Mouse (Mus musculus) skeletal muscle tissue, adult 2 months (tissue): Measurements from ENCODE around the gene Zfp64.

Experiments
- DNase-seq: peaks from one replicate; pipeline ENCODE4 v3.0.0-alpha.2; 2012; ENCODE audit warnings: low read depth, low spot score

The Zfp64 gene

DNA sequence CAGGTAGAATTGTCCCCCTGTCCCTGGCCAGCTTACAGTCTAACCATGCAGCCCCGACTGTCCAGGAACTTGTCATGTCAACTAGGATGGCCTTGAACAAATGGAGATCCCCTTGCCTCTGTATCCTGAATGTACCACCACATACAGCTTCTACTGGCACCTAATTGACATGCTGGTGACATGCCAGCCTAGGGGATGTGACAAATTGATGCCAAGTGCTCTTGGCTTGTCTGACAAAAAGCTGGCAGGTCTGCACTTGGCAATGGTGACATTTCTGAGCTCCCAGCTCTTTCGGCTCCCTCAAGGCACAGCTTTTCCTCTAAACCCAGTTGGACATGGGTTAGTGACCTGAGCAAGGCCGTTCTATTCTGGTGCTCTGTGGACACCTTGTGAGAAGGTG lies 106.8 kb downstream of the Zfp64 start:
- no peak for DNase-seq

GRCm38 (mm10) chr2:168846180-168846720 lies 109.1 kb downstream of the Zfp64 start:
- no peak for DNase-seq
